8 mouse cellular contexts compared by ENCODE assay signal in genomic region chr16:97292484-97293048, GRCm38 (mm10).
DNase-seq lines count a peak whose midpoint lies in the region; ATAC-seq lines count a peak whose summit lies in the region.

No protein-coding gene starts in this region.

- intact Hi-C loops in heart, postnatal 25 days (cut with DNase I): loop anchor here (1.0 to 5.0 kb wide), 2 partner anchors 396 to 605 kb away; no protein-coding TSS in a partner anchor
- intact Hi-C loops in left cerebral cortex, postnatal 36 days (cut with DNase I): loop anchor here (5.0 kb wide), 2 partner anchors 395 to 610 kb away; no protein-coding TSS in a partner anchor

- H3K4me2 ChIP-seq in heart, embryonic 13.5 days: peak overlapping the region; percentile 44
- peak overlapping the region; percentile 10 for H3K4me2 ChIP-seq in embryonic facial prominence, embryonic 15.5 days (replicated peaks)

- H3K36me3 ChIP-seq in heart, embryonic 13.5 days: no peaks in the 10 kb centered on the region
- no peaks in the 10 kb centered on the region for H3K36me3 ChIP-seq in embryonic facial prominence, embryonic 15.5 days

- H3K27me3 ChIP-seq in heart, embryonic 13.5 days (replicated peaks): 0 out of 2 replicates have a peak, but pooled peaks cover 3% of the 10 kb centered on the region
- H3K27me3 ChIP-seq in embryonic facial prominence, embryonic 15.5 days: no peaks in the 10 kb centered on the region

- H3K27ac ChIP-seq in heart, embryonic 13.5 days (replicated peaks): no peak overlapping the region
- H3K27ac ChIP-seq in embryonic facial prominence, embryonic 15.5 days (replicated peaks): no peak overlapping the region

- no peaks in the 10 kb centered on the region for H3K9me3 ChIP-seq in heart, embryonic 13.5 days
- no peaks in the 10 kb centered on the region for H3K9me3 ChIP-seq in embryonic facial prominence, embryonic 15.5 days (replicated peaks)

- H3K9ac ChIP-seq in heart, embryonic 13.5 days: no peak overlapping the region
- H3K9ac ChIP-seq in embryonic facial prominence, embryonic 15.5 days: no peak overlapping the region

- peaks cover 16% of the 10 kb centered on the region for H3K4me1 ChIP-seq in heart, embryonic 13.5 days
- peaks cover 12% of the 10 kb centered on the region; the same call in 1 of the 2 replicates for H3K4me1 ChIP-seq in embryonic facial prominence, embryonic 15.5 days

- no peak overlapping the region for H3K4me3 ChIP-seq in heart, embryonic 13.5 days
- H3K4me3 ChIP-seq in embryonic facial prominence, embryonic 15.5 days (replicated peaks): no peak overlapping the region

- ATAC-seq in heart, embryonic 13.5 days (ENCODE audit: extremely low read depth, insufficient number of reproducible peaks, low FRiP score, low TSS enrichment): no peak
- ATAC-seq in embryonic facial prominence, embryonic 15.5 days (ENCODE audit: insufficient number of reproducible peaks, low FRiP score, low TSS enrichment, low read depth): no peak

- 7% methylated on average over 11 of the region's 11 CpGs for WGBS in heart, embryonic 13.5 days
- 1% methylated on average over 11 of the region's 11 CpGs for WGBS in embryonic facial prominence, embryonic 15.5 days

- DNase-seq in heart, postnatal 25 days (ENCODE audit: low spot score): no peak
- DNase-seq in kidney, adult 9 months: peak; percentile 60
- DNase-seq in neural tube, embryonic 10.5 days (ENCODE audit: extremely low spot score, low spot score): peak; percentile 57
- no peak for DNase-seq in layer of hippocampus, postnatal 14 days (ENCODE audit: low spot score in 2 of 2)
- DNase-seq in left cerebral cortex, postnatal 36 days (ENCODE audit: low spot score in 2 of 2): no peak
- no peak for DNase-seq in lung, postnatal 36 days

Comparison
In these comparisons a context has a peak if more than half of its experiments do, and no peak if none do; other contexts are left out.
1. DNase-seq: peak in kidney, adult 9 months (single experiment) and neural tube, embryonic 10.5 days (single experiment); none in heart, postnatal 25 days (single experiment), layer of hippocampus, postnatal 14 days (0 of 2), left cerebral cortex, postnatal 36 days (0 of 2) and lung, postnatal 36 days (single experiment).